Mouse (Mus musculus) liver, adult 2 months (tissue): ENCODE measurements around the gene Eps8l3. TPM values are rescaled to one million over a fixed set of nuclear protein-coding genes. Genes with fewer than 3 reads are reported as not detected.

Experiments used
- DNase-seq: peaks from one replicate; pipeline ENCODE4 v3.0.0-alpha.2; 2011; ENCODE audit warnings: low read depth, low spot score; ENCODE audit errors: extremely low read depth
- H3K27ac ChIP-seq: fragments of 200-500 bp; replicated peaks from 2 replicates; pipeline ENCODE4 v1.5.1; 2012; ENCODE audit warnings: low read depth, mild to moderate bottlenecking, control low read depth, inconsistent platforms, low read length; ENCODE audit not compliant: insufficient read depth
- H3K27me3 ChIP-seq: fragments of 200-500 bp; 2 replicates; pipeline ENCODE4 v1.6.1; 2012; ENCODE audit warnings: mild to moderate bottlenecking, moderate library complexity, low read length, inconsistent platforms; ENCODE audit not compliant: control insufficient read depth, insufficient read depth
- H3K36me3 ChIP-seq: fragments of 200-500 bp; 2 replicates; pipeline ENCODE4 v1.6.1; 2012; ENCODE audit warnings: low read length, inconsistent platforms; ENCODE audit not compliant: control insufficient read depth, insufficient read depth
- H3K4me1 ChIP-seq: fragments of 200-500 bp; 2 replicates; pipeline ENCODE4 v1.6.1; 2011; ENCODE audit warnings: low read length; ENCODE audit not compliant: control insufficient read depth, insufficient read depth
- H3K4me3 ChIP-seq: fragments of 200-500 bp; 2 replicates; pipeline ENCODE4 v1.5.1; 2011; ENCODE audit warnings: low read depth, mild to moderate bottlenecking, control low read depth, low read length, moderate library complexity; ENCODE audit not compliant: insufficient read depth
- H3K79me2 ChIP-seq: fragments of 200-500 bp; 2 replicates; pipeline ENCODE4 v1.6.1; 2012; ENCODE audit warnings: inconsistent platforms, mild to moderate bottlenecking, low read length, moderate library complexity; ENCODE audit not compliant: control insufficient read depth, insufficient read depth
- H3K9ac ChIP-seq: fragments of 200-500 bp; 2 replicates; pipeline ENCODE4 v1.6.1; 2012; ENCODE audit warnings: low read depth, mild to moderate bottlenecking, control low read depth, inconsistent platforms, low read length
- CTCF ChIP-seq: fragments of 200-500 bp; IDR thresholded peaks from 2 replicates; pipeline ENCODE4 v1.5.1; 2011; ENCODE audit warnings: low read depth, low read length, control low read depth
- POLR2A ChIP-seq: fragments of 200-500 bp; IDR thresholded peaks from 2 replicates; pipeline ENCODE4 v1.6.1; 2011; ENCODE audit warnings: low read length, control low read depth; ENCODE audit not compliant: insufficient read depth; ENCODE audit errors: extremely low read depth
- WGBS: fragments of 180-500 bp; shearing (Covaris S2); methylation state at CpG from one replicate; pipeline ENCODE4 v1.1.7; 2018; 5-methylcytosine and 5-hydroxymethylcytosine counted together
- polyA plus RNA-seq: library from polyadenylated mRNA; depleted of rRNA; stranded (reverse); fragments of >200 nt; gene quantifications from 2 replicates; pipeline ENCODE4 v1.2.3, GENCODE M21; 2012
- total RNA-seq: library from RNA; depleted of rRNA; stranded (reverse); fragments of >200 nt; gene quantifications from 2 replicates; pipeline ENCODE4 v1.2.3, GENCODE M21; 2014

Gene Eps8l3
- total and polyA plus RNA-seq, 2 experiments, result under 0.01 to 0.07 TPM

DNA sequence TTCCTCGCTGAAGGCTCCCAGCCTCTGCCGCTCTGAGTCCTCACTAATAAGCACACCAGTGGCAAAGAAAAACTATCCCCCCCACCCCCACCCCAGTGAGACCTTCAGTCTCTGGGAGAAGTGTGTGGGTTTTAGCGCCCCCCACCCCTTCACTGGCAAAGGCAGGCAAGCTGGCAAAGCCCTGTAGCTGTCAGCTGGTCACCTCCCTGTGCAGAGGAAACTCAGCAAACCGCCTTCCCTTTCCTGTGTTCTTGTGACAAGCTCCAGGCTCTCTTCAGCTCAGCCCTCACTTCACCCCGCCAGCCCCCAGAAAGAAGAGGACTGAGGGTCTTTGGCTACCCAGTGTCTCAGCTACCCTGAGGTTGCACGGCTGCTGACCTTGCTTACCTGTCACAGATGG lies 44.4 kb upstream of the Eps8l3 start:
- no peaks in the 10 kb centered on the region for H3K27me3 ChIP-seq
- H3K79me2 ChIP-seq, result no peaks in the 10 kb centered on the region
- no peak overlapping the region for H3K27ac ChIP-seq
- H3K4me3 ChIP-seq, result no peak overlapping the region
- 79% methylated on average over 6 of the region's 6 CpGs for WGBS
- TF ChIP-seq CTCF (no peak), POLR2A (no peak)
- no peak for DNase-seq
- no peak overlapping the region for H3K9ac ChIP-seq
- H3K4me1 ChIP-seq, result no peaks in the 10 kb centered on the region
- H3K36me3 ChIP-seq, result no peaks in the 10 kb centered on the region

DNA sequence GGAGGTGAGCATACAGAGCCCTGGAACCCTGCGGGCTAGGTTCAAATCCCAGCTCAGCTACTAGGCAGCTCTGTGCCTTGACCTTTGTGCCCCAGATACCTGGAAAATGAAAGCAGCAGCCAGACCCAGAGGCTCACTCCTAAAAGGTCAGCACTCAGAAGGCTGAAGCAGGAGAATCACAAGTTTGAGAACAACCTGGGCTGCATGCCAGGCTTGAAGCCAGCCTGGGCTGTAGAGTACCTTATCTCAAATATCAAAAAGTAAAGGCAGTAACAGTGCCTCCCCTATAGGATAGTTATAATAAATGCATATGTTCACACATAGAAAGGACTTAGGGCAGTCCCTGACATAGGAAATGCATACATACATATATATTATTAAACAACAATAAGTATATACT lies 43.7 kb upstream of the Eps8l3 start:
- WGBS, result 85% methylated on average over 1 of the region's 1 CpGs
- Histone ChIP-seq H3K4me3 (no peak overlapping the region), H3K9ac (no peak overlapping the region), H3K27me3 (no peaks in the 10 kb centered on the region), H3K4me1 (no peaks in the 10 kb centered on the region), H3K27ac (no peak overlapping the region), H3K36me3 (no peaks in the 10 kb centered on the region), H3K79me2 (no peaks in the 10 kb centered on the region)
- no peak for DNase-seq
- no peak for TF ChIP-seq CTCF
- TF ChIP-seq POLR2A, result no peak

GRCm38 (mm10) chr3:107833872-107834341 lies 43.1 kb upstream of the Eps8l3 start:
- Histone ChIP-seq H3K36me3 (no peaks in the 10 kb centered on the region), H3K4me1 (no peaks in the 10 kb centered on the region), H3K4me3 (no peak overlapping the region), H3K27me3 (no peaks in the 10 kb centered on the region), H3K27ac (no peak overlapping the region), H3K79me2 (no peaks in the 10 kb centered on the region), H3K9ac (no peak overlapping the region)
- DNase-seq, result no peak
- 70% methylated on average over 4 of the region's 4 CpGs for WGBS
- TF ChIP-seq POLR2A (no peak), CTCF (no peak)

DNA sequence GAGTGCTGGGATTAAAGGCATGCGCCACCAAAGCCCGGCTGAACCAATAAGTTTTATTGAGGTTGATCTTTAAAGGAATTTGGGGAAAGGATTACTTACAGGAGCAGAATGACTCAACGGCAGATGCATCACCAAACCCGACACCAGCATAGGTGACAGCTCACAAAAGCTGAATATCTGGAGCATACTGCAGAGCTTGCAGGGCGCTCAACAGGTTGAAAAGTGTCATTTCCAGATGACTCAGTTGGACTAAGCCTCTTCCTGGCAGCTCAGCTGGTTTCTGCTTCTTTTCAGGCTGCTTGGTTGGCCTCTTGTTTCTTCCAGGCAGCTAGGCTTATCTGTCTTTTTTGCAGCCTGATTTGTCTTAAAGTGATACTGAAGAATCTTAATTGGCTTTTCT lies 41.7 kb upstream of the Eps8l3 start:
- TF ChIP-seq CTCF, result no peak
- no peak overlapping the region for H3K9ac ChIP-seq
- H3K4me1 ChIP-seq, result no peaks in the 10 kb centered on the region
- 96% methylated on average over 5 of the region's 5 CpGs for WGBS
- no peak overlapping the region for H3K4me3 ChIP-seq
- no peaks in the 10 kb centered on the region for H3K79me2 ChIP-seq
- no peaks in the 10 kb centered on the region for H3K36me3 ChIP-seq
- no peak for DNase-seq
- no peak overlapping the region for H3K27ac ChIP-seq
- H3K27me3 ChIP-seq, result no peaks in the 10 kb centered on the region

- H3K4me3 ChIP-seq, result no peak overlapping the region
- no peak for DNase-seq
- no peaks in the 10 kb centered on the region for H3K36me3 ChIP-seq
- no peaks in the 10 kb centered on the region for H3K4me1 ChIP-seq
- H3K79me2 ChIP-seq, result no peaks in the 10 kb centered on the region
- H3K9ac ChIP-seq, result no peak overlapping the region
- no peak for TF ChIP-seq CTCF
- TF ChIP-seq POLR2A, result no peak
- H3K27me3 ChIP-seq, result no peaks in the 10 kb centered on the region
- H3K27ac ChIP-seq, result no peak overlapping the region
- WGBS, result 94% methylated on average over 5 of the region's 5 CpGs
Measured at GRCm38 (mm10) chr3:107839855-107840254, 37.2 kb upstream of the Eps8l3 start.

DNA sequence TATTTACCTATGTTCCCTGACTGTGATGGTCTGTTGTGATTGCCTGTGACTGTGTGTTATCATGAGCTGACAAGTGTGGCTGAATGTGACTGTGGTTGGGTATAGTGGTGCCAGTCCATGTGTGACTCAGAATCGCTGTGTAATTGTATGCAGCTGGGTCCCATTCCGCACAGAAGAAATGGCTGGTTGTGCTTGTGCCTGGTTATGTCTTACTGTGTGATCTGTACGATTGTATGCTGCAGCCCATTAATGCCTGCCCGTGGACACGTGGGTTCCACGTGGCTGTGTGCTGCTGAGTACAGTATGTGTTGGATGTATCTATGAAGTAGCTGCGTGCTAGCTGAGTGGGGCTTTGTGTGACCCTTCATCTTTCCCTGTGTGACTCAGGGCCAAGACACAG lies 36.2 kb upstream of the Eps8l3 start:
- Histone ChIP-seq H3K27me3 (no peaks in the 10 kb centered on the region), H3K9ac (no peak overlapping the region), H3K4me3 (no peak overlapping the region), H3K36me3 (no peaks in the 10 kb centered on the region), H3K27ac (no peak overlapping the region), H3K4me1 (no peaks in the 10 kb centered on the region), H3K79me2 (no peaks in the 10 kb centered on the region)
- no peak for DNase-seq
- TF ChIP-seq CTCF, result no peak
- TF ChIP-seq POLR2A, result no peak
- WGBS, result 91% methylated on average over 7 of the region's 7 CpGs
